Mouse (Mus musculus) frontal cortex, postnatal 25 days (tissue): ENCODE data around the gene Cfhr1.

ENCODE experiments used
- DNase-seq, 2 experiments: peaks; one replicate each; pipeline ENCODE4 v3.0.0; 2022; ENCODE audit warnings: low spot score in 2 of 2

Cfhr1 gene

GRCm38 (mm10) chr1:139560024-139560423 lies at the start of gene Cfhr1:
Gene Cfhr1, minus strand, starts transcription at chr1:139560272.
- DNase-seq = no peak

- DNase-seq = no peak
Measured at GRCm38 (mm10) chr1:139551311-139551710, 8.8 kb downstream of the Cfhr1 start.

GRCm38 (mm10) chr1:139548536-139548935 lies 11.5 kb downstream of the Cfhr1 start:
- DNase-seq = no peak

GRCm38 (mm10) chr1:139514556-139514955 lies 45.5 kb downstream of the Cfhr1 start:
- no peak for DNase-seq

GRCm38 (mm10) chr1:139501258-139501752 lies 58.8 kb downstream of the Cfhr1 start, which contains the start of gene F13b:
Gene F13b, plus strand, starts transcription at chr1:139501702.
- DNase-seq = no peak

- DNase-seq = no peak
Measured at GRCm38 (mm10) chr1:139499751-139500150, 60.3 kb downstream of the Cfhr1 start.
